Mouse (Mus musculus) thymus, adult 2 months (tissue): ENCODE data around the gene Ehbp1. TPM values are rescaled to one million over a fixed set of nuclear protein-coding genes. Genes with fewer than 3 reads are reported as not detected.

ENCODE experiments used
- DNase-seq: peaks from one replicate; pipeline ENCODE4 v3.0.0; 2021
- H3K27ac ChIP-seq: fragments of 200-500 bp; 2 replicates; pipeline ENCODE4 v1.5.1; 2012; ENCODE audit warnings: low read length, control low read depth; ENCODE audit not compliant: control insufficient read depth, insufficient read depth
- H3K27me3 ChIP-seq: fragments of 200-500 bp; 2 replicates; pipeline ENCODE4 v1.6.1; 2012; ENCODE audit warnings: mild to moderate bottlenecking, low read length, moderate library complexity, mixed read lengths; ENCODE audit not compliant: control insufficient read depth, insufficient read depth
- H3K36me3 ChIP-seq: fragments of 200-500 bp; 2 replicates; pipeline ENCODE4 v1.6.1; 2012; ENCODE audit warnings: mild to moderate bottlenecking, low read length, moderate library complexity; ENCODE audit not compliant: control insufficient read depth, insufficient read depth
- H3K4me1 ChIP-seq: fragments of 200-500 bp; replicated peaks from 2 replicates; pipeline ENCODE4 v1.6.1; 2012; ENCODE audit warnings: low read length; ENCODE audit not compliant: control insufficient read depth, insufficient read depth
- H3K4me3 ChIP-seq: fragments of 200-500 bp; 2 replicates; pipeline ENCODE4 v1.5.1; 2012; ENCODE audit warnings: mild to moderate bottlenecking, low read length, control low read depth, moderate library complexity; ENCODE audit not compliant: control insufficient read depth, insufficient read depth
- CTCF ChIP-seq: fragments of 200-500 bp; IDR thresholded peaks from 2 replicates; pipeline ENCODE4 v1.5.1; 2012; ENCODE audit warnings: mild to moderate bottlenecking, control low read depth, low read length, moderate library complexity, borderline replicate concordance; ENCODE audit not compliant: control insufficient read depth, poor library complexity, insufficient read depth; ENCODE audit errors: extremely low read depth
- POLR2A ChIP-seq: fragments of 200-500 bp; IDR thresholded peaks from 2 replicates; pipeline ENCODE4 v1.6.1; 2012; ENCODE audit warnings: mild to moderate bottlenecking, low read length, control low read depth, moderate library complexity; ENCODE audit not compliant: control insufficient read depth, poor library complexity, insufficient read depth; ENCODE audit errors: extremely low read depth
- WGBS: fragments of 180-500 bp; shearing (Covaris S2); methylation state at CpG from one replicate; pipeline ENCODE4 v1.1.7; 2018; 5-methylcytosine and 5-hydroxymethylcytosine counted together
- polyA plus RNA-seq: library from polyadenylated mRNA; depleted of rRNA; stranded (reverse); fragments of >200 nt; gene quantifications from 2 replicates; pipeline ENCODE4 v1.2.3, GENCODE M21; 2012

Gene Ehbp1
- polyA plus RNA-seq, 1 experiment = 0.75 TPM

GRCm38 (mm10) chr11:22269643-22270042 is 72.4 kb downstream of the Ehbp1 start:
- Histone ChIP-seq H3K4me1 (no peaks in the 10 kb centered on the region), H3K27me3 (no peaks in the 10 kb centered on the region), H3K27ac (no peak overlapping the region), H3K36me3 (no peaks in the 10 kb centered on the region), H3K4me3 (no peak overlapping the region)
- no peak for DNase-seq
- TF ChIP-seq CTCF (no peak), POLR2A (no peak)
- 92% methylated on average over 4 of the region's 4 CpGs for WGBS

GRCm38 (mm10) chr11:22269173-22269572 is 72.9 kb downstream of the Ehbp1 start:
- 90% methylated on average over 3 of the region's 3 CpGs for WGBS
- H3K4me1 ChIP-seq = no peaks in the 10 kb centered on the region
- H3K36me3 ChIP-seq = no peaks in the 10 kb centered on the region
- H3K27me3 ChIP-seq = no peaks in the 10 kb centered on the region
- TF ChIP-seq POLR2A (no peak), CTCF (no peak)
- no peak overlapping the region for H3K27ac ChIP-seq
- no peak for DNase-seq
- no peak overlapping the region for H3K4me3 ChIP-seq

GRCm38 (mm10) chr11:22267014-22267413 is 75.1 kb downstream of the Ehbp1 start:
- Histone ChIP-seq H3K4me1 (no peaks in the 10 kb centered on the region), H3K27ac (no peak overlapping the region), H3K27me3 (no peaks in the 10 kb centered on the region), H3K4me3 (no peak overlapping the region), H3K36me3 (no peaks in the 10 kb centered on the region)
- no peak for DNase-seq
- TF ChIP-seq CTCF (no peak), POLR2A (no peak)

- no peak overlapping the region for H3K4me3 ChIP-seq
- TF ChIP-seq POLR2A (no peak), CTCF (no peak)
- no peaks in the 10 kb centered on the region for H3K36me3 ChIP-seq
- H3K4me1 ChIP-seq = no peaks in the 10 kb centered on the region
- WGBS = 98% methylated on average over 1 of the region's 1 CpGs
- H3K27ac ChIP-seq = no peak overlapping the region
- no peaks in the 10 kb centered on the region for H3K27me3 ChIP-seq
- DNase-seq = no peak
Measured at GRCm38 (mm10) chr11:22255418-22255817, 86.7 kb downstream of the Ehbp1 start.

- no peak for TF ChIP-seq POLR2A
- no peaks in the 10 kb centered on the region for H3K27me3 ChIP-seq
- 94% methylated on average over 2 of the region's 2 CpGs for WGBS
- no peak overlapping the region for H3K27ac ChIP-seq
- no peak overlapping the region for H3K4me3 ChIP-seq
- no peaks in the 10 kb centered on the region for H3K4me1 ChIP-seq
- no peaks in the 10 kb centered on the region for H3K36me3 ChIP-seq
- DNase-seq = no peak
Measured at GRCm38 (mm10) chr11:22249363-22249762, 92.7 kb downstream of the Ehbp1 start.

GRCm38 (mm10) chr11:22247736-22248135 is 94.4 kb downstream of the Ehbp1 start:
- no peaks in the 10 kb centered on the region for H3K4me1 ChIP-seq
- H3K4me3 ChIP-seq = no peak overlapping the region
- 89% methylated on average over 4 of the region's 4 CpGs for WGBS
- DNase-seq = no peak
- no peaks in the 10 kb centered on the region for H3K36me3 ChIP-seq
- no peak overlapping the region for H3K27ac ChIP-seq
- no peaks in the 10 kb centered on the region for H3K27me3 ChIP-seq
- no peak for TF ChIP-seq POLR2A
- no peak for TF ChIP-seq CTCF

- H3K27ac ChIP-seq = no peak overlapping the region
- no peak overlapping the region for H3K4me3 ChIP-seq
- TF ChIP-seq POLR2A (no peak), CTCF (no peak)
- no peaks in the 10 kb centered on the region for H3K4me1 ChIP-seq
- DNase-seq = no peak
- H3K27me3 ChIP-seq = no peaks in the 10 kb centered on the region
- H3K36me3 ChIP-seq = no peaks in the 10 kb centered on the region
Measured at GRCm38 (mm10) chr11:22247069-22247468, 95.0 kb downstream of the Ehbp1 start.
